Mouse (Mus musculus) 3134 (cell line): ENCODE measurements around the gene Galt.
A peak's percentile ranks its signal among the peaks of the same experiment; 100 is the strongest.

ENCODE experiments used
- DNase-seq: peaks from one replicate; pipeline ENCODE4 v3.0.0-alpha.2; 2011; ENCODE audit warnings: low spot score; ENCODE audit not compliant: insufficient read length; ENCODE audit errors: extremely low read depth

The Galt gene

DNA sequence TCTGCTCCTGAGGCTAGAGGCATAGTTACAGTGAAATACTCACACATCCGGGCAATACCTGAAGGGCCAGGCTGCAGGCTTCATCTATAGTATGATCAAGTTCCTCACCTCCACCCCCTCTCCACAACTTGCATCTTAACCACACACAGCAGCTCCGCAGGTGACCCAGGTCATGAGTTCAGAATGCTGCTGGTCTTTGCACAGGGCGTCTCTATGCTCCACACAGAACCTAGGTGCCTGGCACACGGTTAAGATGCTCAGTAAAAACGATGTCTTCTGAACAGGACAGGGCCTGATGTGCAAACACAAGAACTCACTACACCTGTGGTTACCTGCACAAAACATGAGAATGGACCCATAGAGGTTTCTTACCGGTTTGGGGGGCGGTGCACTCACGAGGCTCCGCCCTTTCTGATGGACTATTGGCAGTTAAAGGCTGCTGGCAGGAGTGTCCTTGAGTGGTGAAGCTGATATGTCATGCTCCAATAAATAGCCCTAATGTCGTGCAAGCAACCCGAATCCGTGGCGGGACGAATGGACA is at the start of gene Galt:
Galt (plus strand) TSS at position 432 of the 541 bp plus-strand sequence.
- DNase-seq, result no peak

DNA sequence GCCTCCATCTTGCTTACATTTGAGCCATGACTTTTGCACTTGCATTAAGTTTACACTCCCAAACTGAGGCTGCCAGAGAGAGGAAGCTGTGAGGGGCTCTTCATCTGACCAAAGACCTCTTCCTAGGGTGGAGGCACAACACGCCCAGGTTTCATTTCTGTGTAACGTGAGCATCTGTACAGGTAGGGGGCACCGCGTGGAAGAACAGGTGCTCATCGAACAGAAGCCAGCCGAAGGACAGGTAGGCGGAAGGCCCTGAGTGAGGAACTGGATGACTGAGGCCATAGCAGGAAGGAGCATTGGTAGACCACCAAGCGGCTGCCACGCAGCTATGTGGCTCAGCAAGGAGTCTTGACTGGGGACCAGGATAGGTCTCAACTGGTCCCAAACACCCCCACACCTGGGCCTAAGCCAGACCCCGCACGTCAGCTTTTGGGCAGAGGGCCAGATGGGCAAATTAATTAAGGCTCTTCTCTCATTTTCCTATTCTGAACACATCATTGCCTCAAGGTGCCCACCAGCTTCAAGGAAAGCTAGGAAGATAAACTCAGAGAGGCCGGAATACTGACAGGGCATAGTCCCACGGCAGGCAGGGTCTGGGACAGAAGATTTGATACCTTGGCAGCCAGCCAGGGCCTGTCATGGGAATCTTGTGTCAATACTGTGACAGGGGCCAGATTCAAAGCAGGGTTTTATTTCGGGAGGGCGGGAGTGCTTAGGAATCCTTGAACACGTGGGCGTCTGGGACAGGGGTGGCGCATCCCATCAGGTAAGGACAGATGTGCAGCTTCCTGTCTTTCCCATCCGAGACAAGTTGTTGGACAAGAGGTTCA is 48.9 kb upstream of the Galt start:
- no peak for DNase-seq

DNA sequence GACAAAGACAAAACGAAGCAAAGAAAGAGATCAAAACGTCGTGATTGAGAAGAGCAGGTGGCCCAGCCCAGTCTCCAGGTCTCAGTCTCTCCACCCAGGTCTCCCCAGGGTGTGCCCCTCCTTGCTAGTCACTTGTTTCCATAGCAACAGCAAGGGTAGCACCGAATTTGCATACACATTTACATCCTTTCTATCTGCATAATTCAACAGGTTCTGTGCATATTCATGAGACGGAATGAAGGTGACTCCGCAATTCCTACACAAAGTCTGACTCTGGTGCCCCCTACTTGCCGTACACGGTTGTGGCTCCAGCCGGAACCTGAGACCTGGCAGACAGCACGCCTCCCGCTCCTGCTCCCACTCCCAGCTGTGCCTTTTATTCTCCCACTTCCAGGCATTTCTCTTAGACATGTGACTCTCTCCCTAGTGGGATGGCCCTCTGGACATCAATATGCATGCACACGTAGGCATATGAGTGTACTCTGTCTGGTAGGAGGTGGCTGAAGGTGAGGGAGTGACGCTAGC is 48.0 kb upstream of the Galt start:
- DNase-seq, result no peak

DNA sequence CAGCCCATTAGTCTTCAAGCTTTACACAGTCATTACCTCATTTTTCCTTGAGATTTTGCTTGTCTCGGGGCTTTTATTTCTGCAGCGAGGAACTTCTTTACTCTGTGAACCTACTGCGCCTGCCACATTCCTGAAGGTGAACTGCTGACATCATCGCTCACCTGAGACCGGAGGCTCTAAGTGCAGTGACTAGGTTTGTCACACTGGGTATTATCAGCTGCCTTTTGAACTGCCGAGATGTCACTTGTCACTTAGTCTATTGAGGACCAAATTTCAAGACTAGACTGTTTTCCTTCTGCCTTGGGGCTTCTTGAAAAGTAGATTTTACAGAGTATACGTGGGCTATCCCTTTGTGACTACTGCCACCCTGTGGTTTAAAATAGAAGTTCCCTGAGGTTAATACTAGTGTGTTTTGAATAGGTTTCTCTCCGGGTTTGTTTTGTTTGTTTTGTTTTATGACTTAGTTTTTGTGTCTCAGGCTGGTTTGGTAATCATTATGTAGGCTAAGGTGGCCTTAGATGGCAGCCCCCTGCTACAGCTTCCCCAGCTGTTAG is 46.8 kb upstream of the Galt start:
- DNase-seq, result no peak

DNA sequence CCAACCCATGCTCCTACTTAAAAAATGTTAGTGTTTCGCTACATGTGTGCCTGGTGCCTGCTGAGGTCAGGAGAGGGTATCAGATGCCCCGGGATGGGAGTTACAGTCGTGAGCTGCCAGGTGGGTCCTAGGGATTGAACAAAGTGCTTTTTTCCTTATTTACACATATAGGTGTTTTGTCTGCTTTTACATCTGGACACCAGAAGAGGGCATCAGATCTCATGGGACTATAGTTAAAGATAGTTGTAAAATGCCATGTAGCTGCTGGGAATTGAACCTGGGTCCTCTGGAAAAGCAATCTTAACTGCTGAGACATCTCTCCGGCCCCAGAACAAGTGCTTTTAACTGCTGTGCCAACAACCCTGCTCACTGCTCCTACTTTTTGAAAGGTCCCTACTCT is 44.8 kb upstream of the Galt start:
- DNase-seq, result no peak

DNA sequence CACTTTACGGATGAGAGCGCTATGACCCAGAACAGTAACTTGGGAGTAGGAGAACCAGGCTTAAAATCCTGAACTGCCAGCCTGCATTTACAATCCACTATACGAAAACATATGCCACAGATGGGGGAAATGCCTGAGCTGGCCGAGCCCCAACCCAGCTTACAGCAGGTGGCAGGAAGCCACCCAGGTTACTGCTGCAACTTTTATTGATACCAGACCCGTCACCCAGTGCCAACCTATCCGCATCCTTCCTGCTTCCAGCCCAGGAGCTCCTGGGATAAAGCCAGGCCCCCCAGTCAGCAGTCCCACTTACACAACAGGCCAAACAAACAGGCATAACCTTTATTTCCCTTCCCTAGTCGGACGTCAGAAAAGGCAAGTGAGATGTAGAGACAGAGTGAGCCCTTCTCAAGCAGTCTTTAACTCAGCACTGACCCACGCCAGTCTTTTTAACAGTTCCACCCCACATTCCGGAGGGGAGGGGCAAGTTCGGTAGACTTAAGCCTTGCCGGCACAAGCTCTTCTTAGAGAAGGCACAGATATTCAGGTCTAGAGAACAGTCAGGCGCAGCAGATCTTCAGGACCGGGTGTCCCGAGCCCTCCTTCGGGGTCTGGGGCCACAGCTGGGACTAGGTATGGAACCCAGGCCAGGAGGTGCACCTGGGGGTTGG is 43.2 kb upstream of the Galt start:
- DNase-seq, result no peak

DNA sequence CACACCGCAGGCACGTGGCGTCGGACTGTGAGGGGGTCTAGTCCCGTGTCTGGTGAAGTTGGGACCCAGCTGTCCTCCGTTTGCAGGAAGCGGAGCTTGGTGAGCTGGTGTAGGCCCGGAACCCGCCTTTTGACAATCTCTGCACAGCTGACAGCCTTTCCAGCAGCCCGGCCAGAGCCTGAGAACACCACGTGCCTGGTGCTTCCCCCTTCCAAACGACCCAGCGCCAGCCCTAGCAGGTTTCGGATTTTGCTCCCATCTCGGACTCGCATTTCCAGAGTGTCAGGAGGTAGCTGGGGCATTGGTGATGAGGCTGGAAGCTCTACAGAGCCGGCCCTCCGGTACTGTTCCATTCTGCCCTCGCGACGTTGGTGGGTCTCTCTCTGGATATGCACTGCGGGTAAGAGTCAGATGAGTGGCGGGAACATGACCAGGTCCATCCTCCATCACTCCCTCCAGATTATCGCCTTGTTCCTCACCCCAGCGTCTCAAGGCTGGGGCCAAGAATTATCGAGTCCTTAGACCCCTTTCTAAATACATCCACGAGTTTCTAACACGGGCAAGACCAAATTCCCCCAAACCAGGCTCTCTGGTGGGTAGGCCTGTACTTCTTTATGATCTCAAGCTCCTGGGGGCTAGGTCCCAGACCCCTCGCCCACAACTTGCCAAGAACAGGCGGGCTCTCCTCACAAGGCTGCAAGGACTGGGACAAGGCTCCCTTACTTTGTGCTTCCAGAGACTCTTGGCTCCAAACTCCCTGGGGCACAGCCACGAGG is 42.4 kb upstream of the Galt start:
- no peak for DNase-seq

DNA sequence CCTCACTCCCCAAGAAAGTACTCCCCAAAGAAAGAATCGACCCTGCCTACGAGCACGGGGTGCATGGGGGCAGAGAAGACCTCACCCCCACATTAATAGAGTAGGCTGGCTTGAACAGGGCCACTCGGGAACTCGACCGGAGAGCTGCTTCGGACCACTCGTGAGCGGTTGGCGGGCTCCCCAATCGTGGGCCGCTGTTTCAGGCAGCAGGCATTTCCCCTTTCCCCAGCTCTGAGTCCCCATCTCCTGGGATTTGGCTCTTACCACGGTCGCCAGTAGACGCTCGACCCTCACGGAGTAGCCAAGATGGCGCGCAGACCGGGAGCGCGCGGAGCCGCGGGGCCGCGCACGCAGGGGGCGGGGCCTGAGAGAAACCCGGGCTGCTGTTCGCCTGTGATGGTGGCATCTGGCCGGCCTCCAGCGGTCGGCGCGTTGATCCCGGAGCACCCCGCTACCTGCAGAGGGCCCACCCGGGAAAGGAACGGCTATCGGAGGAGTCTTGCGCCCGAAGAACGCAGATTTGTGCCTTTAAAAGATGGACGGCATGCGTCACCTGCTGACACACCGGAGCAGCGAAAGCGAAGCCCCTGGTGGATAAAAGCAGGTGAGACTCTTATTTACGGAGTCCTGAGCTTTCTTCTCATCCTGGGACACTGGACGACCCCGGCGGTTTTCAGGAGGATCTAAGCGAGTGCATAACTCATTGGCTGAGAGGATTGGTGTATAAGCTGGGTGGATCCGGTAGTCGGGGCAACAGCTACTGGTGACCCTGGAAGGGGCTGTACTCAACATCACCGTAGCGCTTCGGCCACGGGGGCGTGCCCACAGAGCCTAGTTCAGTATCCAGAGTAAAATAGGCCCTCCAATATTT is 41.6 kb upstream of the Galt start, which contains the start of gene Rpp25l:
Rpp25l (minus strand) TSS at position 338 of the 871 bp plus-strand sequence.
- peak; percentile 94 for DNase-seq

DNA sequence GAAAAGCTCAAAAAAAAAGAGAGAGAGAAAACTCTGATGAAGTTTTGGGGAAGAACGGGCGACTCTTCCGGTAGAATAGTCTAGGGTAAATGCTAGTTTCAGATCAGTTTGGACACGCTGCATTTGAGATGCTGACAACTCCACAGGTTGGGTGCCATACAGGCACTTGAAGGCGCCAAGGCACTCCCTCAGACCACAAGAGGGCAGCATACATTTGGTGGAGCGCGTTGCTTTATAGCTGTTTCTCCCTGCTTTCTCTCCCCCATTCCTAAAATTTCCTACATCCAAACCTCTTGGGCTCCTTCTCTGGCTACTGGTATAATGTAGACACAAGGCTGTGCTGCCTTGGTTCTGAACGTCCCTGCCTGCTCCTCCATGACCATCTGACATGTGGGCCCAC is 40.8 kb upstream of the Galt start:
- DNase-seq, result no peak

DNA sequence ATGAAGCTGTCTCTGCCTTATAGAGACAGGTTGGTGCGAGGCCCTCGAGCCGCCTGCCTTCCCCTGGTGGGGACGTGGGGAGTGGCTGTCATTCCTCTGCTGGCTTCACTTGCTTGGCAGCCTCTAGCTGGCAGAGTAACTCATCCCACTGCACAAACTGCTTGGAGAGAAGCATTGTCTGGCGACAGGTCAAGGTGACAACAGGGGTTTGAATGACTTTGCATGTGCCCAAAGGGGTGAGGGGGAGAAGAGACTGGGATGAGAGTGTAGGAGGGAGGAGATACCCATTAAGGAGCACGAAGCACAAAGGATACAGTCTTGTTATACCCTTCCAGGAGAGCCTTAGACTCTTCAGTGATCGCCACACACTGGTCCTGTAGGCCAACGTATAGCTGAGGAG is 39.9 kb upstream of the Galt start:
- DNase-seq, result no peak

DNA sequence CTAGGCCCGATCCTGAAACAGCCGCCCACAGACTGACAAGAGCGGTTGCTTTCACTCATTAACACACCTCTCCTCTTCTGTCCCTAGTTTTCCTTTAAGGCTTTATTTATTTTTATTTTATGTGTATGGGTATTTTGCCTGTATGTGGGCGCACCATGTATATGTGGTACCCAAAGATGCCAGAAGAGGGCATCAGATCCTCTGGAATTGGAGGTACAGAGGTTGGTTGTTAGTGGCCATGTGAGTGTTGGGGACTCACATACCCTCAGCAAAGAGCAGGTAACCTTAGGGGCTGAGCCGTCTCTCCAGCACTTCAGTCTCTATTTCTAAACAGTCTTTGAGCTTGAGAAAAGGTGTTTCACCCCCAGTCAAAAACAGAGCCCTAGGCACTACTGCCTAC is 39.4 kb upstream of the Galt start:
- DNase-seq, result no peak

DNA sequence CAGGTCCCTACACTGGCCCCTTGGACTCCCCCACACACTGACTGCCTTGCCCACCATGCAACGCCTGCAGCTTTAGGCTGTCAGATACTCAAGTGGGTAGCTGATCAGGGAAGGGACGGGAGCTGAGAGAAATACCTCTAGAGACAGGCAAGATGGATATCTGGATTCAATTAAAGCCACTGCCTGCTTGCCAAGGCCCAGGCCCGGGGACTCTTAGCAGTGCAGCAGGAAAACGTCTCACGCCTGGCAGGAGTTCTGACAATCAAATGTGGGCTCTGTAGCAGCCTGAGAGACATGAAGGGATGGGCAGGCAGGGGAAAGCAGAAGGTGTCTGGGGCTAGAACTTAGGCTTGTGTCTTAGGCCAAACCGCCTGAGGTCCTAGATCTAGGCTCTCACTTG is 38.2 kb upstream of the Galt start:
- DNase-seq, result no peak

DNA sequence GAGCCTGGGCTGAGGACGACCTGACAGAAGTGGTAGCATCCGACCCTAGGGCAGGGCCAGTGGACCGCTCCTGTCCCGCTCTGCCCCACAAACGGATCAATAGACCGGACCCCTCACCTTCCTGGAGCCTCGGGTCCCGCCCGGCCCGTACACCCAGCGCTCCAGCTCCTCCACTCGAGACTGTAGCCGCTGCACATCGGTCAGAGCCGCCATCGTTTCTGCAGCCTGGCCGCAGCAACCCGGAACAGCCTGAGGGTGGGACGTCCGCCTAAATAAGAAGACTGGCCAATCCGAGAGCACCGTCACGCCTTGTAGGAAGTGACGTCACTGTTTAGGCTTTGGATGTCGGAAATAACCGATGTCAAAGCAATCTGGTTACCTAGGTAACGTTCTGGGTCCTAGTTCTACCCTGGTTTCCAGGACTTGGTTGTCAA is 32.1 kb upstream of the Galt start, which contains the start of gene Dctn3:
Dctn3 (minus strand) TSS at position 253 of the 434 bp plus-strand sequence.
- peak; percentile 84 for DNase-seq

DNA sequence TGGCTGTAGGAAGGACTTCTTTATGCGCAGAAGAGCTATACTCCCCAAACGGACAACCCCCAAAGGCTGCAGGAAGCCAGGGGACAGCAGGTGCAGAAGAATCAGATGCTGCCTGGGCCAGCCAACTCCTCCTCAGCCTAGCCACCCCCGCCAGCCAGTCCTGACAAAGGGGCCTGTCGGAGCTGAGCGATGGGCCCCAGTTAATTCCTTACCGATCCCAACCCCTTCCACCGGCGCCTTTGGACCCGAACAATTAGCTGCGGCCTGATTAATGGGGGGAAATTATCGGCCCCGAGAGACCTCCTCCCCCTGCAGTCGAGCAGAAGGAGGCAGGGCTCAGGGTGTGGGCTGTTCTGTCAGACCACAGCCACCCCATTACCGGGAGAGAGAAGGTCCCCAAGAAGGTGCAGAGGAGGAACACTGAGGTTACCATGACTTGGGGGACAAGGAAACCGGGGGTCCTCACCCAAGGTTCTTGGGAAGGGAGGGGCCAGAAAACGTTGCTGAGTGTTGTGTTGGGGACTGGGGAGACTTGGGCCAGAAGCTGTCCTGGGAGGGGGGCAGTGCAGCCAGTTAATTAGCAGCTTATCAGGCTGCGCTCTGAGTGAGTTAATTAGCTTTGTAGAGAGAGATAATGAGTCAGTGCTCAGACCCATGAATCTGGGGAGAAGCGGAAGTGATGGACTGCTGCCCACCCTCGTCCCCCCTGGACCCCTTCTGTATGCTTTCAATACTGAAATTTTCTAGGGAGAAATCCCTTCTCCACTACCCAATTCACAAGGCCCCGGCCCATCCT is 28.0 kb upstream of the Galt start:
- DNase-seq, result no peak

DNA sequence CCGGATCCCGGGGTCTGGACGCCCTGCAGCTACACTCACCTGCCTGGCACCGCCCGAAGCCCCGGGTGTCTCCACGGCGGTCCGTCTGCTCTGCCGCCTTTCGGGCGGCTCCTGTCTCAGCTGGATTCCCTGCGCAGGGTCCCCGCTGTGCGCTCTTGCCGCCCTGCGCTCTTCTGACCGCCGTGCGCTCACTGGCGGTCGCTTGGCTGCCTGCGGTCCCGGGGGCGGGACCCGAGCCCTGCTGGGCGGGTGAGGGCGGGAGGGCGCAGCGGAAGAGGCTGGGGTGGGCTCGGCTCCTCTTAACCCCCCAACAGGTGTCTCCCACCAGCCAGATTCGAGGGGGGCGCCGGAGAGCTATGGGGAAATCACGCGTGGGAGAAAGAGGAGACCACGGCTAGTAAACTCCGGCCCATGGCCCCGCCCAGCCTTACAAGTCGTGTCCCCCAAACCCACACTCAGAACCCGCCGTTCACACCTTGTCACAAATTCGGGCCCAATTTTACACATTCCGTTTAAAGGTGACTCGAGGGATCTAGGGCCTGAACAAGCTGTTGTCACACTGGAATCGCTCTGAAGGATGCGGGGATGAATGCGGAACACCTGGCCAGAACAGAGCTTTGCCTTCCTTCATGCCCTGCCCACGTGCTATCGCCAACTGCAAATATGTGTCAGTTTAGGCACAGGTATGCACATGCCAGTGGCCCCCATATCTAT is 23.8 kb upstream of the Galt start, which contains the start of gene Arid3c:
Arid3c (minus strand) TSS at position 91 of the 714 bp plus-strand sequence.
- DNase-seq, result no peak

DNA sequence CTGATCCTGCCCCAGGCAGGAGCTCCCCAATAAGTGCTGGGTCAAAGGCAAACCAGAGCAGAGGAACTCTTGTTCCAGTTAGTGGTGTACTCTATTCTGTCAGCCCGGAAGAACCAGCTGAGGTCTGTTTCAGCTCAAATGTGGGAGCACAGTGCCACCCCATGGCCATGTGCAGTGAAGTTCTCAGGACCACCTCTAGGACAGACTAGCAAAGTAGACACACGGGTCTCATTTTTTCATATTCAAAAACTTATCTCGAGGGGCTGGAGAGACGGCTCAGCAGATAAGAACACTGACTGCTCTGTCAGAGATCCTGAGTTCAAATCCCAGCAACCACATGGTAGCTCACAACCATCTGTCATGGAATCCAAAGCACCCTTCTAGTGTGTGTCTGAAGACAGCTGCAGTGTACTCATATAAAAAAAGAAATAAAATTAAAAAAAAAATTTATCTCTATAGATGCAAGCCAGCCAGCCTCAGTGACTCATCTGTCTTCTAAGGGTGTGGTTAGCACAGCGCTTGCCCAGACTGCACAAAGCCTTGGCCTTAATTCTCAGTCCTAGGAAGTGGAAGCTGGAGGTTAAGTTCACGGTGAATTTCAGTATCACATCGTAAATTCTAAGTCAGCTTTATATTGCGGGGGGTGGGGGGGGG is 17.3 kb upstream of the Galt start:
- peak; percentile 52 for DNase-seq

DNA sequence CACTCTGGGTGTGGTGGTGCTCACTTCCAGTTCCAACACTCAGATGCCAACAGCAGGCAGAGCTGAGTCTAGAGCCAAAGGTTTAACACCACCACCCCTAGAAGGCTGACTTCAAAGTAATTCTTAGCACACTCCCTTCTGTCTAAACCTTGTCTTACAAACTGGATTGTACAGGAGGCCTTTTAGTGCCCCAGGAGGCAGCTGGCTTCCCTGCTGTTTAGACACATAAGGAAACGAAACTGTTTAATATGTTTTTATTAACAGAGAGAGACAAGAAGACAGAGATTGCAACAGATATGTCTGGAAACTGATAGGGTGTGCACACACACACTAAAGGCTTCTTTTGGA is 16.8 kb upstream of the Galt start:
- no peak for DNase-seq

DNA sequence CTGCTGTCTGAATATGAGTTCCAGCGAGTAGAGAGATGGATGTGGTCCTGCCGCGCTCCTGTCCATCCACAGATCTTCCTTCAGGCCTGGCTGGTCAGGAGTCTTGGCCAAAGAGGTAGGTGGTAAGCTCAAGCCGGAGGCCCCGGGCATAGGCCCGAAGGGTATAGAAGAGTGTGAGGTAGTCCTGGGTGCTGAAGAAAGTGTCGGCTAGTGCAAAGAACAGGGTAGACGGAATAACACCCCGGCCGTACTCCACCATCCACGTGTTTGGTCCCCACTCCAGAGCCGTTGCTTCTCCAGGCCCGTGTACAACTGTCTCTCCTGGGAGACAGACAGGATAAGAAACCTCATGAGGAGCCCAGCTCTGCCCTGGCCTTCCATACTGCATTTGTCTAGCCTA is 15.8 kb upstream of the Galt start:
- no peak for DNase-seq
